Mouse (Mus musculus) left cerebral cortex, postnatal 4 days (tissue): ENCODE data around the gene Stoml2. TPM values are rescaled to one million over a fixed set of nuclear protein-coding genes. Genes with fewer than 3 reads are reported as not detected.
"Not testable (repeated sequence)": the region's sequence is repeated elsewhere in the genome, so short reads cannot be mapped to it uniquely, and the experiment has no call there.

Source experiments
- DNase-seq: peaks from one replicate; pipeline ENCODE4 v3.0.0-alpha.2; 2022
- intact Hi-C: fragments of 180-260 bp; cut with DNase I; formaldehyde crosslinking; loops from one replicate; pipeline ENCODE4 v1.15.1; 2025
- total RNA-seq, 2 experiments: library from RNA; stranded (reverse); gene quantifications; 2 replicates each; pipeline ENCODE4 v1.2.3; 2021

Gene Stoml2
- total RNA-seq, 2 experiments from 2014 or later, result 90.3 to 94.9 TPM

- DNase-seq, result no peak
- intact Hi-C loops, result no loop called here
Observed at GRCm38 (mm10) chr4:43005765-43006164, 25.7 kb downstream of the Stoml2 start.

GRCm38 (mm10) chr4:43004951-43005350 is 26.6 kb downstream of the Stoml2 start:
- intact Hi-C loops, result no loop called here
- DNase-seq, result no peak

- no peak for DNase-seq
- intact Hi-C loops, result no loop called here
Observed at GRCm38 (mm10) chr4:43002756-43003439, 28.6 kb downstream of the Stoml2 start.

DNA sequence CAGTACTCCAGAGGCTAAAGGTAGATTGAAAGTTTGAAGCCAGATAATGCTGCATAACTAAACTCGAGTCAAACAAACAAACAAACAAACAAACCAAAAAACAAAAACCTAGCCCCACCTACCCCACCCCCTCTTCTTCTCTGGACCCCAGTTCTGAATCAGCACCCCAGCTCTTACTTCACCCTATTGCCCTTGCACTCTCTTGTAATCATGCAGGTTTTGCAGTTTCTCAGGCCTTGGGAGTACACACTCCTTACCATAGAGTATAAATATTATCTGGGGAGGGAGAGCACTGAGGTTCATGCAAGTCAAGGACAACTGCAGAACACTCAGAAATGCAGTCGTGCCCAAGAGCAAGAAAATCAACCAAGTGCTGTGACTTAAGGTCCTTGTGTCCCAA is 30.2 kb downstream of the Stoml2 start:
- intact Hi-C loops, result no loop called here
- DNase-seq, result no peak

- peak; percentile 100 for DNase-seq
- intact Hi-C loops, result not testable (repeated sequence)
Observed at GRCm38 (mm10) chr4:43000141-43000986, 31.1 kb downstream of the Stoml2 start, which contains the start of gene Vcp. TSS of gene Vcp (minus strand) at chr4:43000507.

DNA sequence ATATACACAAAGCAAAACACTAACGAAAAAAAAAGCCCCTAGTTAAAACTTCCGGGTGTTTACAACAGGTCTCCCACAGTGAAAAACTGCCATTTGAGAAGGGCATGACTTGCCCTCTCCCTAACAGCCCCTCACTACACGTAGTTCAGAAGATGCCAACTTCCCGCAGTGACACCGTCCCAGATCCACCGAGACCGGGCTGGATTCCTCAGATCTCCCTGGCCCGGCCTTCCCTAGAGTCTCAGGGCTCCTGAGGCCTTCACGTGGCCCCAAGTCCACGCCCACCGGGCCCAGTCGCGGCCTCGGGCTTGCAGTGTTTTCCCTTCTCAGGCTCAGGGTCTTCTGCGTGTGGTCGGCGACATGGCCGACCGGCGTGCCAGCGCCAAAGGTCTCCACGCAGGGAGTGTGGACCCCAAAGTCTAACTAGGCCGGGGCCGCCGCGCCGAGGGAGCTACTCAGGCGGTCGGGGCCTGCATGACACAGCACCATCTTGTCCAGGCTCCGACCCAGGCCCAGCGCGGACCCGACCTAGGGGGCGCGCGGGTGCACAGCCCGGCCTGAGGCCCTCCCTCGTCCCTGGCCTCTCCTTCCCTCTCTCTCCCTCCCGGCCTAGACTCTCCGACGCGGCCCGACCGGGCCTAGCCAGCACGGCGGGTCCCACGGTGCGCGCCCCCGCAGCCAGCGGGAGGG is 31.9 kb downstream of the Stoml2 start:
- DNase-seq, result peak; percentile 70
- intact Hi-C loops, result no loop called here

- intact Hi-C loops, result no loop called here
Observed at GRCm38 (mm10) chr4:42998022-42998421, 33.5 kb downstream of the Stoml2 start.

DNA sequence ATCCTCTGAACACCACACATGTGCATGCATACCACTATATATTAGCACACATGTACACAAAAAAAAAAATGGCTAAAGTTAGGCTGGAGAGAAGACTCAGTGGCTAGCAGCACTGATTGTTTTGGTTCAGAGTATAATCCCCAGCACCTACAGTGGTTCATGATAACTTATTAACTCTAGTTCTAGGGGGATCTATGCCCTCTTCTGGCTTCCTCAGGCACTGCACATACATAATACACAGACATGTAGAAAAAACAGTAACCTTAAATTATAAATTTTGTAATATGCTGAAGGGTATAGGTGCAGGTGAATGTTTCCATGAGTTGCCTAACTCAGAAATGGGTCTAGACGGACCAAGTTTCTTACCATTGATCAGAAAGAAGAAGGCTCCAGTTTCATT is 43.2 kb downstream of the Stoml2 start:
- intact Hi-C loops, result no loop called here
- DNase-seq, result no peak

More at GRCm38 (mm10) chr4:42998022-42998421, 33.5 kb downstream of the Stoml2 start:
- no peak for DNase-seq

- intact Hi-C loops, DNase-seq: not testable (repeated sequence)
Observed at GRCm38 (mm10) chr4:42980467-42980866, 51.0 kb downstream of the Stoml2 start.

DNA sequence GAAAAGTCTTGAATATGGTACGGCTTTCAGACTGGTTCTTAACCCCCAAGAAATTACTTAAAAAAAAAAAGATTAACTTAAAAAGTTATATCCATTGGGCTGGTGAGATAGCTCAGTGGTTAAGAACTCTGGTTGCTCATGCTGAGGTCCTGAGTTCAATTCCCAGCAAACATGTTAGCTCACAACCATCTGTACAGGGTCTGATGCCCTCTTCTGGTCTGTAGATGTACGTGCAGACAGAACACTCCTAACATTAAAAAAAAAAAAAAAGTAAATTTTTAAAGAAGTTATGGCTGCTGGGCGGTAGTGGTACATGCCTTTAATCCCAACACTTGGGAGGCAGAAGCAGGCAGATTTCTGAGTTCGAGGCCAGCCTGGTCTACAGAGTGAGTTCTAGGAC is 53.4 kb downstream of the Stoml2 start:
- no peak for DNase-seq
- intact Hi-C loops, result no loop called here

Other genes with a start within 250 kb of the Stoml2 start
- under 1 TPM in 1 of 2 experiments, not detected in 1; 0.16 TPM for gene Fam205a1, start 177.8 kb downstream of the Stoml2 start, total RNA-seq
- 1 to 10 TPM; 1.4 to 1.7 TPM for gene Gm12394, start 174.9 kb downstream of the Stoml2 start, total RNA-seq
- 1 to 10 TPM in 1 of 2 experiments, under 1 TPM in 1; 0.42 to 1.3 TPM for gene Fam205c, start 157.5 kb downstream of the Stoml2 start, total RNA-seq
- gene Phf24, start 115.0 kb downstream of the Stoml2 start, total RNA-seq, result 100 to 1,000 TPM; 156 to 162 TPM
- gene Dnajb5, start 81.9 kb downstream of the Stoml2 start, total RNA-seq, result 100 to 1,000 TPM; 152 to 156 TPM
- gene 1700022I11Rik, start 62.1 kb downstream of the Stoml2 start, total RNA-seq, result not detected
- 100 to 1,000 TPM; 244 to 265 TPM for gene Vcp, start 31.2 kb downstream of the Stoml2 start, total RNA-seq
- 10 to 100 TPM; 15.7 to 16.8 TPM for gene Fancg, start 21.2 kb downstream of the Stoml2 start, total RNA-seq
- gene Pigo, start 5.9 kb downstream of the Stoml2 start, total RNA-seq, result 10 to 100 TPM; 26.5 to 29.5 TPM
- 10 to 100 TPM; 48.8 to 57.7 TPM for gene Fam214b, start 14.5 kb upstream of the Stoml2 start, total RNA-seq
- 10 to 100 TPM; 84.4 to 88.2 TPM for gene Unc13b, start 27.2 kb upstream of the Stoml2 start, total RNA-seq
- gene Atp8b5, start 235.4 kb upstream of the Stoml2 start, total RNA-seq, result under 1 TPM; 0.26 to 0.34 TPM